Mouse (Mus musculus) layer of hippocampus, postnatal 36 days (tissue): ENCODE data around the gene Pde4d. TPM values are rescaled to one million over a fixed set of nuclear protein-coding genes. Genes with fewer than 3 reads are reported as not detected.
A peak's percentile ranks its signal among the peaks of the same experiment; 100 is the strongest.

Source experiments
- DNase-seq, 2 experiments: peaks; one replicate each; pipeline ENCODE4 v3.0.0; 2022
- total RNA-seq, 2 experiments: library from RNA; stranded (reverse); gene quantifications; 2 replicates each; pipeline ENCODE4 v1.2.3; 2021

The Pde4d gene
- total RNA-seq, 2 experiments from 2014 or later: 69.7 to 69.8 TPM

DNA sequence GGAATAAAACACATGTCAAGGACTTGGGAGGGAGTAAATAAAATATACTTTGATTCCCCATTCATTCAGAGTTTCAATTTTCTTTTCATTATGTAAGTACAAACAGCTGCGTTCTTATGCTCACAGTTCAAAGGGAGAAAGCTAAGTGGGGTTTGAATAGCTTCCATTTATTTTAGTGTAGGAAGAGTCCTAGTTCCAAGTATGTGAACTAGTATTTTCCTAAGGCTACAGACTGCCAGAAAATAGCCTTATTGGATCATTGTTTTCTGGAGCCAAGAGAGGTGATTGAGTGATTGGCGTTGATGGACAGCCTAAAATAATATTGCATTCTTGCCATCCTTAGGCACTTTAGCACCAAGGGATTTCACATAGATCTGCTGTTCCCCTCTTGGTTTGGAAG, 41.1 kb downstream of the Pde4d start:
- no peak for DNase-seq

DNA sequence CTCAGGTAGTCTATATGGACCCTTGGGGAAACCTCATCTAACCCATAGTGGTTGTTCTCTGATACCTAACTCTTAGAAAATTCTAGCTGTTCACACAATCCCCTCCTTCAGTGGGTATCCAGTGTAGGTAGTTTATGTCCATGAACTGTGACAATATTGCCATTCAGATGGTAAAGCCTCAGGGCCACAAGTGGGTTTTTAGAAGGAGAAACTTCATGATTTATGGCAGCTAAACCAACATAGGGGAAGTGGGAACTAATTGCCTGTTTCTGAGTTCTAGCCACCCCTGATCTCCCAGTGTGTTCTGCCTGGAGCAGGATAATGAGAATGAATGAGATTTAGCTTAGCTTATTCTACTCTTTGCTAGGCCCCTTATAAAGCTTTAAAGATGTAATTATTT, 43.1 kb downstream of the Pde4d start:
- no peak for DNase-seq

DNA sequence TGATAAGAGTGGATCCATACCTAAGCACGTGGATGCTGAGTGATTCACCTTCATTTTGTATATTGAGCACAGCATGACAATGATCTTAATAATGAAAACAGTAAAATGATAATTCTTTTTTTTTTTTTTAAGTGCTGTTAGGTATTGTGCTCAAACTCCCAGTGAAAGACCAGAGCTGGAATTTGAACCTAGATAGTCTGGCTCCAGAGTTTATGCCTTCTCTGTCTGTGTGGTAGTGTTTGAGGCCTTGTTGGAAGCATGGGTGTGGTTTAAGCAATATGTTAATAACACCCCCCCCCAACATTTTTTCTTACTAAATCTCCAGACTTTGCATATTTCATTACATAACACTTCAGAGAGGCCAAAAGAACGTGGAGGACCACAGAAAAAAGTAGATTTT, 44.6 kb downstream of the Pde4d start:
- no peak for DNase-seq

DNA sequence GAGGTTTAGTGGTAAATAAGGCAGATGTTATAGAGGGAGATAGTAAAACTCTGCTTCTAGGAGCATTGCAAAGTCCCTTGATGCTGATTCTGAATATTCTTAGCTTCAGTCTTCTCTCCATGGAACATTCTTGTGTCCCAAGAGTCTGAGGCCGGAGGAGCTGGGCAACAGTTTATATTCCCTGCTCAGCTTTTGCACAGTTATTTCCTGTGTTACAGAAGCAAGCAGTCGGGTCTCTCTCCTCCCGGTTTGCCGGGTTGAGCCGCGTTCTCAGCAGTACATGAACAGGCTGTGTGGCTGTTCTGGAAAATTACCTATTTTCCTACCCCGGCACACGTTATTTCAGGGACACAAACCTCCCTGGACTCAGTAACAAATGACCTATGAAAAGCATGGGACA, 48.0 kb downstream of the Pde4d start:
- no peak for DNase-seq

DNA sequence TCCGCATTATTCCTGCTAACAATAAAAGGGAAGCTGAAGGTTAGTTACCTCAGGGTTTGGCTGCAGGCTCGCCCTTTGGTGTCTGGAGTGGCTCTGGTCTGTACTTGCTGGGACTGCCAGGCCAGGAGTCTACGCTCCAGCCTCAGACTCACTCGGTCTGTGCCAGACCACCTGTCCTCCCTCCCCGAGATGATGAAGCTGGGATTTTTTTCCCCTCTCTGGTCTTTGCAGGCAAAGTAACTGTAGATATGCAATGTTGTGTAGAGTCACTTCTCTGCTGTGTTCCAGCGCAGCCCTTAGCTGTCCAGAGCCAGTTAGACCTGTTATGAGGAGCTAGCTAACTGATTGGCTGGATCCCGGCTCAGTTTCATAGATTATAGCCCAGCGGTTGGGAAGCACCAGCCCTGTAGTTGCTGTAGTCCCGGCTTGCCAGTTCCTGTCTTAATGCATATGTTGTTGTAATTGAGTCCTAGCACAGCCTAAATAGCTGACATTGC, 48.5 kb downstream of the Pde4d start:
- no peak for DNase-seq

DNA sequence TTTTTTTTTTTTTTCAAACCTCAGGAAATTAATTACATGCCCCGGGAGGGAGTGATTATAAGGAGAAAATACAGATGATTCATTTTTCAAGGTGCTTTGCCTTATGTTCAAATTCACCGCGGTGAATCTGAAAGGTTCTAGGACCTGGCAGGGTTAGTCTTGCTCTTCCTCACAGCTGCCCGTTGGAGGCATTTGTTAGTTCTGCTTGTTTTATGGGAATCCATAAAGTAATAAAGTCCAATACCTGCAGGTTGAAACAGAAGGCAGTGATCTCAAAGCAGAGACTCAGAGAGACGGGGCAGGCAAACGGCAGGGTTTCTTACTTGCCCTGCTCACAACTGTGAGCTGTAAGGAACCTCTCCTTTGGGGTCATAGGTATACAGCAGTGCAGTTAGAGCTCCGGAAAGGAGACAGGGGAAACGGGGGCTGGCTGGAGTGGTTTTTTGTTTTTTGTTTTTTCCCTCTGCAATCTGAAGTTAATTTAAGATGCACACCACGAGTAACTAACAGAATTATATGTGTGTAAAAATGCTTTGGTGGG, 49.1 kb downstream of the Pde4d start:
- DNase-seq: no peak

DNA sequence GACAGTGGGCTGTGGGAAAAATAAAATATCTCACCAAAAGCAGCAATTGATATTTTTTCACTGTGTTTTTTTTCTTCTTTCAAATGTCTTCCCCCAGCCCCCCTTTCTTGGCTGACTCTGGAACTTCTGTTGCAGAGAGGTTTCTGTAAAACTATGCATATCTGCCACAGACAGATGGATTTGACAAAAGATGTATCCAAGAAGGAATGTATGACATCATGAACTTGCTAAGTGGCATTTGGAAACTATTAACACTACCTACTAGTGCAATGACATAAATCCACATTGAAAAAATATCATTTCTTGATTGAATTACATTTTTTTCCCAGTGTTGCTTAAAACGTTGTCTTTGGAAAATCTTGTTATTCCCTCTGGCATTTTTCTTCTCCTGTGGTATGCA, 51.6 kb downstream of the Pde4d start:
- DNase-seq: no peak

DNA sequence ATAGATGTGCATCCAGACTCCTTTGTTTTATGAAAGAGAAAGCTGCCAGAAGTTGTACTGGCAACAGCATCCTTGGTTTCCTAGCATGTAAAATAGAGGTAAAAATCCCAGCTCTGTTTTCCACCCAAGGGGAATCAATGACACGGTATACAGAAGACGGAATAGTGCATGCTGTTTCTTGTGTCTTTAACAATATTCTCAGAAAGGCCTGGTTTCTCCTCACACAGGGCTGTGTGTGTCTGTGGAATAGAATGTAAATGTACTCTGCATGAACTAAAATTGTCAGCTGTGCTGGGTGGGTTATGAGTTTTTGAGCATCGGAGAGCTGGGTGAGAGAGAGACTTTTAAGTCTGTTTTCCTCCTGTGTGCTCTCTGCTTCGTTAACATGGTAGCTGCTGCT, 74.8 kb downstream of the Pde4d start:
- no peak for DNase-seq

DNA sequence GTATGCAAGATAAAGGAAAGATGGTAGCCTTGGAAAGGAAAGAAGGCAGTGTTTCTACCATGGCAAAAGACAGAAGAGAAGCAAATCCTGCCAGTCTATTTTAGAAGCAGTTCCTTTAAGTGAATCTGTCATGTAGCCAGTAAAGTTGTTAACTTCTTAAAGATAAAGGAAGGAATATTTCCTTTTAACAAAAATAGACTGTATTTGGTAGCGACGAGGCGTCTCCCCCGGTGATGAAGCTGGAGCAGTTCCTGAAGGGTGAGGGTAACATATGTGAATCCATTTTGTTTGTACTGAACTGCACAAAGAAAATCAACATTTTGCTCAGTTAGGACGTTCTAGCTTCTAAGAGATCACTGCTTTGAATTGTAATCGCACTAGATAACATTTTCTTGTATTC, 75.2 kb downstream of the Pde4d start:
- no peak for DNase-seq

DNA sequence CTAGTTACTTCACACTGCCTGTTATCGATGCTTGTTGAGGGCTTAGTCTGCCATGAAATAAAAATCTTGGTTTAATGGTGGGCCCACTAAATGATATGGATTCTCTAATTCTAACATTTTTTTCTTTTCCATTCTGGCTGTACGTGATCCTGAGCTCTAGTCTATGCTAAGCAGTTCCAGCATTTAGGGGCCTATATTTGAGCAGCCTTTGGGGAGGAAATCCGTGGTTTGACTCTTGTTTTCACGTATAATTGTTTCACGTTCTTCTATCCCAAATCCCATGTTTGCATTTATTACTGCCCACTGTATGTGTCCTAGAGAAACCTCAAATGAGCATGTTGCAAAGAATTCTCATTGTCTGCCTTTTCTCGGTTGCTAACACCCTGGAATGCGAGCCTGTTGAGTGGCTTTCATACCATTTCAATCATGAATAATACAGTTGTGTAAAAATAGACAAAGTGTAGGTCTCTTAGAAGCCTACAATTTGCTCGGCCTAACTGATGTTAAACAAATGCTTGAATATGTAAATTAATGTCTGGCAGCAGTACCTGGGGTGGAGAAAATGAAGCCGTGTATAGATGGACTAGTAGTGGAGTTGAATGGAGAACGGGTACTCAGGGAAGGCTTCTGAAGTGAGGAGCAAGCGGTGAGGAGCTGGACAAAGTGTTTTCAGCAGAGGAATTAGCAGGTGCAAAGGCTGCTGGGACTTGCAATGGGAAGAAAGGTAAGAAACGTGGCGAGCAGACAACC, 76.7 kb downstream of the Pde4d start:
- DNase-seq: no peak

DNA sequence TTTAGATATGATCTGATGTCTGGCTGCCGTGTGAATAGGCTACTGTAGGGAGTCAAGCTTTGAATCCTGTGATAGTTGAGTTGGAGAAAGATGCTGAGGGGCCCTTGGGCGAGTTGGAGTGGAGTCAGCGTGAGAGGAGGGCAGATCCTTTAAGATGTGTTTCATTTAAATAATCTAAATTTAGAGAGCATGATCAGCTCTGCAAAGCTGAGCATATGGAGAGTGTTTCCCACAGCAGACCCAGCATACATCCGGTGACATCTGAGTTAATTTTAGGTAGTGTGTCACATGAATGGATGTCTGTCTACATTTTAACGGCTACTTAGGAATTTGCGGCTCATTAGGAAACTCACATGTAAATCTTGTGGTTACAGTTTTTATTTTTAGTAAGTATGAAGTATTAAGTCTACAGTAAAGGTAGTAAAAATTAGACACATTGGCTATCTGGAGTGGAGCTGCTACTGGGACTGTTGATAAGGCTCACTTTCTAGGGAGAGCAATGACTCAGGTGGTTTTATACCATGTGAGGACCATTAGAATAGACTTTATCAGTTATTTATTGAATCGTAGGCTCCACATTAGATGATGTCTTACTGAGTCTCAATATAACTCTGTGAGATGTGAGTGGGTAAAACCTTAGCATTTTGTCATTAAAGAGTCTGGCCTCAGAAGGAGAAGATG, 77.5 kb downstream of the Pde4d start:
- DNase-seq: no peak

DNA sequence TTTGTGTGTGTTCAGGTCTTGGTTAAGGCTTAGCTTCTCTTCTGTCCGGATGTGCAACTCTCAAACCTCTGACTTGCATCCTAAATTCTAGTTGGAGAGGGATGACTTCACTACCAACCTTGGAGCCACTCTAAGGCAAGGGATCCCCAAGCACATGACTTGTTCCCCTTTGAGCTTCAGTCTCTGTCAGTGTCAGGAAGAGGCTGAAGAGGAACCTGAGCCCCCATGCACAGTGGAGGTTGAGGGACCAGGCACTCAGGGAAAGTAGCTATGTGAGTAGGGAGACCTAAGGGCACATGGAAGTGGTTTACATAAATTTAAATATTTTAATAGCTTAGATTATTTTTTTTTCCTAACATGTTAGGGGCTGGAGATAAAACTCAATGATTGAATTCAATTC, 78.6 kb downstream of the Pde4d start:
- no peak for DNase-seq

DNA sequence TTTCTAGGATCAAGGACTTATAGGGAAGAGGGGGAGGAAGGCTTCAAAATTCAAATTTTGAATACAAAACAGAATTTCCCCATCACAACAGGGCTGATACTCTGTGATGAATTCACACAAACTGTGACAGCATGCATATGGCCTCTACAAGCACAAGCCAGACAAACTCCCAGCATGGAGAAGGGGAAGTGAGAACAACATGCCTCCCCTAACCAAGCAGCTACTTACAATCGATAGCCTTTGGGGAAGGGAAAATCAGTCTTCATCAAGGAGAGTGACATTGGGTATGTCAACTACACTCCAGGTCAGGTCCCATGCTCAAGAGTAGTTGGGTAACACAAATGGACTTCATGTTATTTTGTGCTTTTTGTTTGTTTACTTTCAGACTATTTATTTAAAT, 83.1 kb downstream of the Pde4d start:
- no peak for DNase-seq

DNA sequence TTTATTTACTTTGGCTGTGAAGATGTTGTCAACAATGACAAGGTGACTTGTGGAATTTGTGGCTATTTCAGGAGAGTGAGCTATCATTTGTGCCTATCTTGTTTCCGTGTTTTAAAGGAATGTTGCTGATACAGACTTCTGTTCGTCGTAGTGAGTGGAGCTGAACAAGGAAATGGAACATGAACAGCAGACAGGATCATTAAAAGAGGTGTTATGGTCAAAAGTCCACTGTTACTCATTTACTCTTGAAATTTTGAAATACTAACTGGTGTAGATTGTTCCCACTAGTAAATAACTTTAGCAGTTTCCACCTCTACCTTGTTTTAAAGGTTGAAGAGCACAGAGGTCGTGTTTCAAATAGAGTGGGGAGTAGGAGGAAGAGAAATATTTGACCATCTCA, 86.7 kb downstream of the Pde4d start:
- no peak for DNase-seq

DNA sequence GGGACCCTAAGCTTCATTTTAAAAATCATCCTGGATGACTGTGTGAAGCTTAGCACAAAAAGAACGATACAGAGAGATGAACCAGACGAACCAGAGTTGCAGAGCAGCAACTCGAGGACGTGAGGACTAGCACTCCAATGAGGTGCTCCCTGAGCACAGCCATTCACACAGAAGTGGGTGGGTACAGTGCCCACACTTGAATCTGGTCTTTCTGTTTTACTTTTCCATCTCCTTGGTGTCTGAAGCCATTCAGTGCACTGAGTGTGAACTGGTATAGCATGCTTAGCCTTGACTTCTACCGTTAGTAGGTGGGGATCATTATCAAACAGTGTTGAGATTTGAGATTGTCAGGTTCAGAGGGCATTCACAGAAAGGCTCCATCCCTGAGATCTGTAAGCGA, 87.2 kb downstream of the Pde4d start:
- DNase-seq: no peak

DNA sequence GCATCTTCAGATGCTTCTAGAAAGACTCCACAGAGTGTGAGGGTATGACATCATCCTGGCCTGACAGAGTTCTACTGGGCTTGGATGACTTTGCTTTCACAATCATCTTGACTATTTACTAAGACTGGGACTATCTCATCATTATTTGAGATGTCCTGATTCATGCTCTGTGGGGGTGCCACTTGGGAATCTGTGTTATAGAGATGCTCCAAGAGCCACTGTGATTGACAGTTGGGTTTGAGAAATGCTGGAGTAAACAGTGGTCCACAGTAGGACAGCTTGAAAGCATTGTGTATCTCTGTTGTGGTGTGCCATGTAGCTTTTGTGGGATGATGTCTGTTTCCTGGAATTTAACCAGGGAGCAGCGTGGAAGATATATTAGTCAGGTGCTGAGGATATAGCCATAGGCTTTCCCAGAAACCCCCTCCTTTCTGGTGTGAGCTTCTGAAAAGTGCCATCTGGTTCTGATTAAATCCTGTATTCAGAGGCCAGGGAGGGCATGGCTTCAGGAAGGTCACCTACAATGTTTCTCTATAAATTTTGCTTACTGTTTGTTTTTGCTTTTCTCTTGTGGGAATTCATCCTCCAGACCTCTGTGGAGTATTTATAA, 89.1 kb downstream of the Pde4d start:
- no peak for DNase-seq

DNA sequence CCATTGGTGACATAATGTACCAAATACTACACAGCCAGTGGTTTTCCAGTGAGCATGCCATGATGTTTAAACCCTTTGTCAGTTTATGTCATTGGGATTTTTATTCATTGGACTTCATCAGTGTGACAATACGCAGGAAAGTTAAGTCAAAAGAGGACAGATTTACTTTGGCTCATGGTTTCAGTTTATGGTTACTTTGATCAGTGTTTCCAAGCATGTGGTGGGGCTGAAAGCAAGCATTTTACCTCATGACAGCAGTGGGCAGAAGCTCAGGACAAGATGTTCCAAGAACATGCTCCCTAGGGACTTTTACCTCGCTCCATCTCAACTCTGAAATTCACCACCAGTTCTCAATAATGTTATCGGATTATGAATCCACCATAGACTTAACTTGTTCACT, 91.7 kb downstream of the Pde4d start:
- no peak for DNase-seq

DNA sequence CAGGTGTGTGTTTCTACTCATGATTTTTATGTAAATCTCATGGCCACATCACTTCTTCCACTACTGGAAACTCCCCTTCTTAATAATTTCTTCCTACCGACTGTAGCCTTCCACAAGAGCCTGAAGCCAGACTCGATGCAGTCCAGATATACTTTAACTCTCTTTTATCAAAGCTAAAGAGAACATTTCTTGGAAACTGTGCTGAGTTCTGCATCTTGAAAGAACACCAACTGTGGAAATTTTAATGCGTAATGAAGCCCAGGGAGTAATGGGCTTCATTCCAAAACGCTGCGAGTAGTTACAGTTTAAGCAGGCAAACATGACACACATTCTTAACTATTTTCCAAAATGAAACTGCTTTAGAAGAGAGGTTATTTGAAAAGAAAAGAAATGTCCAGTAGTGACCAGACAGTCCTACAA, 92.6 kb downstream of the Pde4d start:
- peak in 1 of 2 experiments; percentile 2 for DNase-seq

DNA sequence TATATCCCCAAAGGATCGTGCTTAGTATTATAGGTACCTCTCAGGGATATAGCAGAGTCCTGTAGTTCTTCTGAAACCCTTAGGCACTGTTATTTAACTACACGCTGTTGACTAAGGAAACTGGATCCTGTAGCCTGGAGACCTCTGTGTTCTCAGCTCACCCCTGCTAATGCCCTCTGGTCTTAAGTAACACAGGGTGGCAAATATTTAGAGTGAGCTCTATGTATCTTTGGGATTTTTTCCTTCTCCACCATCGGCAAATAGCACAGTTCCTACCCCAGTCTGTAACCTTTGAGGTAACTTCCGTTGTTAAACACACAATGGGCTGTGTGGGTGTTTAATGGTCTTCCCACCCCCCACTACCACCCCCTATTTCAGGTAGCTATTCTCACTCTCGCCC, 102.5 kb downstream of the Pde4d start:
- no peak for DNase-seq

DNA sequence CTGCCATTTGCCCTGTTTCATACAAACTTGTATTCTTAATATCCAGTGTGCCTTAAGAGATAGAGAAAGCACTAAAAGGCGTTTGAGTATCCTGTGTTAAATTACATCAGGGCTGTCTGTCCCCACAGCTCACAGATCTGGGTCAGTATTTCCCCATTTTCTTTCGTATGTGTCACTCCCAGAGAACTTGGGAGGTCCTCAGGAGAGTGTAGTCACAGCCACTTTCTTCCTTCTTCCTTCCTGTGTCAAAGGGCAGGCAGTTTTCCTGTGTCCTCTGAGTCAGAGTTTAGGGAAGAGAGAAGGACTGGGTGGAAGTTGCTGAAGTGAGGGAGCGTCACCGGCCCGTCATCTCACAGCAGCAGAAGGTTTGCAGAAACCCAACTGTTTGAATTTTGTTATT, 103.2 kb downstream of the Pde4d start:
- DNase-seq: no peak

DNA sequence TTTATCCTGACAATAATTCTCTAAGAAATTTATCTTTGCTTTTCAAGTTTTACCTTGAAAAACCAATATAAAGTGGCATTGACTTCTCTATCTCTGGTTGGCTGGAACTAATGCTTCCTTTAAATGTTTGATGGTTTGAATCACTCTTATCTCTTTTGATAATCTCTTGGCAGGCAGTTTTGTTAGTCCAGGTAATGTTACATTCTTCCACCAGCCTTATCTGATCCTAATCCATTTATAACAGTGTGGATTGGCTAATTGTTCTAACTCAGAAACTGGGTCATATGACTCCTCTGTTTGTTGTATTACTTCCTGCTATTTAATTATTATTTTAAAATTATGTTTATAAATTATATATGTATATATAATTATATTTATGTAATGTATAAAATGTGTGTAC, 105.2 kb downstream of the Pde4d start:
- no peak for DNase-seq

DNA sequence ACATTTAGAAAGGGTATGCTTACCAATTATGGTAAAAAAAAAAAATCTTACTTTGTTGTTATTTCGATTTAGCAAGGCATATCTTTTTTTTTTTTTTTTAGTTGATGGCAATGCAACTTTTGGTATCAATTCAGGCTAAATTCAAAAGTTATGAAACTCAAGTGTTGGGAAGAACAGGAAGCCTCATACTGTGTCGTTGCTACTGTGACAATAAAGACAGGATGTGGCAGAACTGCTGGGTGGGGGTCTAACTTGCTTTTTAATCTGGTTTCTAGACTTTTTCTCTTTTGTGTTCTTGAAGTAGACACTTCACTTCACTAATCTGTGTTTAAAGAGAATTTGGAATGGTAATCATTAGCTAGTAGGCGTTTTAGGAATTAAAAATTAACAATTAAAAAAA, 147.2 kb downstream of the Pde4d start:
- DNase-seq: no peak

DNA sequence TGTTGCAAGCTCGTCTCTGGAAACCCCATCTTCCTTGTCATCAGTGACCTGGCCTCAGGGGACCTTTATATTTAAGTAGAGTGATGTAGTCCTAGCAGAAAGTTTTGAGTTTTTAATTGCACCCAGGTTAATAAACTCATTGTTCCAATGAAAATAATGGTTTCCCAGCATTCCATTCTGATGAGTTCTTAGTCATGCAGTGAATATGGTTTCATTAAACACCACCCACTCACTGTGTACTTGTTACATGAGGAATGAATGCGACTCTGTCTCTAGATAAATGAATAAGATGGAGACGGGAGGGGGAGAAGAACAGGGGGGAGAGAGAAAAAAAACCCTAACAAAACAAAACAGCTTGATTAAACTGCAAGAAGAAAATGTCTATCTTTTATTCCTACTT, 148.9 kb downstream of the Pde4d start:
- no peak for DNase-seq
